Mouse (Mus musculus) embryonic facial prominence, embryonic 10.5 days (tissue): Measurements from ENCODE around the gene Fdxacb1. TPM values are rescaled to one million over a fixed set of nuclear protein-coding genes. Genes with fewer than 3 reads are reported as not detected.
A peak's percentile ranks its signal among the peaks of the same experiment; 100 is the strongest.

Experiments
- DNase-seq: peaks from one replicate; pipeline ENCODE4 v3.0.0-alpha.2; 2017; ENCODE audit warnings: low spot score
- H3K27ac ChIP-seq: fragments of 300-500 bp; sonication (generic); replicated peaks from 2 replicates; pipeline ENCODE4 v1.5.1; 2016; ENCODE audit warnings: mild to moderate bottlenecking
- H3K27me3 ChIP-seq: fragments of 300-500 bp; sonication (generic); replicated peaks from 2 replicates; pipeline ENCODE4 v1.6.1; 2016; ENCODE audit warnings: low read depth, mild to moderate bottlenecking; ENCODE audit not compliant: poor library complexity, severe bottlenecking
- H3K36me3 ChIP-seq: fragments of 300-500 bp; sonication (generic); replicated peaks from 2 replicates; pipeline ENCODE4 v1.6.1; 2016; ENCODE audit warnings: mild to moderate bottlenecking, moderate library complexity
- H3K4me1 ChIP-seq: fragments of 300-500 bp; sonication (generic); 2 replicates; pipeline ENCODE4 v1.6.1; 2016
- H3K4me3 ChIP-seq: fragments of 300-500 bp; sonication (generic); 2 replicates; pipeline ENCODE4 v1.5.1; 2016; ENCODE audit warnings: mild to moderate bottlenecking, moderate library complexity
- H3K9me3 ChIP-seq: fragments of 300-500 bp; sonication (generic); 2 replicates; pipeline ENCODE4 v1.6.1; 2016; ENCODE audit warnings: mild to moderate bottlenecking
- WGBS: fragments of 180-500 bp; shearing (Covaris S2); methylation state at CpG from one replicate; pipeline ENCODE4 v1.1.7; 2016; 5-methylcytosine and 5-hydroxymethylcytosine counted together
- polyA plus RNA-seq: library from polyadenylated mRNA; unstranded; fragments of >200 nt; fragmentation: Nextera tagmentation; extraction: Ambion mirVana; gene quantifications from 2 replicates; pipeline ENCODE4 v1.2.1, GENCODE M21; 2016

Gene Fdxacb1
- polyA plus RNA-seq, 1 experiment from 2014 or later = 13.4 TPM

DNA sequence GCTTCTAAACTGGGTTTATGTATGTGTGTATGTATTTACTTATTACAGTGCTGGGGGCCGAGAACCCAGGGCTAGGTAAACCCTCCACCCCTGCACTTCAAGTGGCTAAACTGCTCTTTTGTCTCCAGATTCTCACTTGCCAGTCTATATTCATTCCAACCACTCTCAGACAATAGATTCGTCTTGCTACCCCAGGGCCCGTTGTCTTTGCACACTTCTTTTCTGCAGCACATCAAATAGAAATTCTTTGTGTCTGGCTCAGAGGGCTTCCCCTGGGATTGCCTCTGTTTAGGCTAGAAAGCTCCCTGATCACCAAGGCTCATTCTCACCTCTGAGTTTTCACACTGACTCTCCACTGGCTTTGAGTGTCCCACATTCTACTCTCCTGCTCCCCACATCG, 35.5 kb upstream of the Fdxacb1 start:
- Histone ChIP-seq H3K4me3 (no peak overlapping the region), H3K27ac (no peak overlapping the region; the same call in 1 of the 2 replicates), H3K4me1 (peaks cover 34% of the 10 kb centered on the region), H3K36me3 (no peaks in the 10 kb centered on the region), H3K27me3 (peaks cover 11% of the 10 kb centered on the region; the same call in 1 of the 2 replicates), H3K9me3 (no peaks in the 10 kb centered on the region)
- no peak for DNase-seq
- WGBS = 29% methylated on average over 4 of the region's 4 CpGs

DNA sequence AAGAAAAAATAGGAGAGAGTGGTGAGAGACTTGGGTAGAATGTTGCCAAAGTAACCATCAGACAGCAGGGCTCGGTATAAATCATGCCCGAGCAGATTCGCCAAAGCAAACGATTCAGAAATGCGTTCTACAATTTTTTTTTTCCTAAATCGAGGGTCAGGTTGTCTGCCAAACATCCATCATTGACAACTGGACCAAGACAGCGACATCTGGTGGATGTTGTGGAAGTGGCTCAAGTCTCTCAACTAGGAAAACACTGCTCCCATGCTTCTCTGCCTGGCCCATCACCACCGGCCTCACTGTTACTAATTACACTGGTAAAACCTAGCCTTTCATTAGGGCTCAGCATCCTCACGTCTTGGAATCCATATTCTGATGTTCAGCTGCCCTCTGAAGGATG, 33.0 kb upstream of the Fdxacb1 start:
- Histone ChIP-seq H3K4me3 (0 out of 2 replicates have a peak overlapping the region, but pooled peaks have one; percentile 14), H3K4me1 (peaks cover 30% of the 10 kb centered on the region), H3K27ac (no peak overlapping the region), H3K9me3 (no peaks in the 10 kb centered on the region), H3K27me3 (peaks cover 9% of the 10 kb centered on the region; the same call in 1 of the 2 replicates), H3K36me3 (no peaks in the 10 kb centered on the region)
- WGBS = 9% methylated on average over 9 of the region's 9 CpGs
- peak; percentile 62 for DNase-seq

DNA sequence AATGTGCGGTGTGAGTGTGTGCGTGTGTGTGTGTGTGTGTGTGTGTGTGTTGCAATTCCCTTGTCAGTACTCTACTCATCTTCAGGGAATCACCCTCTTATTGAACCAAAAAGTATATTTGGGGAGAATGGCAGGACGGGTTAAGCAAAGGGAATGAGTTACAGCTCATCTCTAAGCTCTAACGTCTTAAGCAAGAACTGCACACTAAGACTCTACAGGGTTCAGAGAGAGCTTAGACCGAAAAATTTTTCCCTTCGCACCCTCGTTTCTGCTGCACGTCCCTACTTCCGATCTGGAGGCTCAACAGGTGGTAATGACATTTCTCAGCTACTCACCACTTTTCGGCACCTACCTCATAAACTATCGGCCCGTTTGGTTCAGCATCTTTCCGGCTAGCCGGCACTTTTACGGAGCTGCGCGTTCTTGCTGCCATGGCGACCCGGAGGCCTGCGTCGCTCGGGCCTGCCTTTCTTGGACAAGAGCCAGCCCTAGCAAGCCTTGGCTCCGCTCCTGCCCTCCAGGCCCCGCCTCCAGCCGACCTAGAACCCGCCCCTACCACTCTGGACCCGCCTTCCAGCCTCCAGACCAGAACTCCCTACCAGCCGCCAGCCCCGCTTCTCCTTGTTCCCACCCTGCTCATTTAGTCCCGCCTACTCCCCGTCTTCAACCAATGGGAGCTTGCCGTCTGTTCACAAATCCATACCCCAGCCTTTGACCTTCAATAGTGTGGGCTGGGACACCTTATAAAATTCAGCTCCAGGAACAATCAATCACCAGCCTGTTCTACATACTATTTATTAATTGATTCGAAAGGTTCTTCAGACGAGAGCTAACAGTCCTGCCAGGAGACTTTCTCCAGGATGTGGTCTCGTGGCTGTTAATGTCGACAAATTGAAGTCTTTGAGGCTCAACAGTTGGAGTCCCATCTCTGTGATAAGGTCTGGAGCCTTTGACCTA, 28.8 kb upstream of the Fdxacb1 start, which contains the start of gene Dixdc1:
Dixdc1 (minus strand) TSS at position 604 of the 957 bp plus-strand sequence.
- 16% methylated on average over 36 of the region's 36 CpGs for WGBS
- Histone ChIP-seq H3K4me3 (peak within 1 kb of the TSS; percentile 49), H3K4me1 (peaks cover 16% of the 10 kb centered on the region), H3K9me3 (no peaks in the 10 kb centered on the region), H3K36me3 (no peaks in the 10 kb centered on the region), H3K27ac (peak within 1 kb of the TSS; percentile 57; the same call in 1 of the 2 replicates), H3K27me3 (0 out of 2 replicates have a peak, but pooled peaks cover 5% of the 10 kb centered on the region)
- peak; percentile 95 for DNase-seq

DNA sequence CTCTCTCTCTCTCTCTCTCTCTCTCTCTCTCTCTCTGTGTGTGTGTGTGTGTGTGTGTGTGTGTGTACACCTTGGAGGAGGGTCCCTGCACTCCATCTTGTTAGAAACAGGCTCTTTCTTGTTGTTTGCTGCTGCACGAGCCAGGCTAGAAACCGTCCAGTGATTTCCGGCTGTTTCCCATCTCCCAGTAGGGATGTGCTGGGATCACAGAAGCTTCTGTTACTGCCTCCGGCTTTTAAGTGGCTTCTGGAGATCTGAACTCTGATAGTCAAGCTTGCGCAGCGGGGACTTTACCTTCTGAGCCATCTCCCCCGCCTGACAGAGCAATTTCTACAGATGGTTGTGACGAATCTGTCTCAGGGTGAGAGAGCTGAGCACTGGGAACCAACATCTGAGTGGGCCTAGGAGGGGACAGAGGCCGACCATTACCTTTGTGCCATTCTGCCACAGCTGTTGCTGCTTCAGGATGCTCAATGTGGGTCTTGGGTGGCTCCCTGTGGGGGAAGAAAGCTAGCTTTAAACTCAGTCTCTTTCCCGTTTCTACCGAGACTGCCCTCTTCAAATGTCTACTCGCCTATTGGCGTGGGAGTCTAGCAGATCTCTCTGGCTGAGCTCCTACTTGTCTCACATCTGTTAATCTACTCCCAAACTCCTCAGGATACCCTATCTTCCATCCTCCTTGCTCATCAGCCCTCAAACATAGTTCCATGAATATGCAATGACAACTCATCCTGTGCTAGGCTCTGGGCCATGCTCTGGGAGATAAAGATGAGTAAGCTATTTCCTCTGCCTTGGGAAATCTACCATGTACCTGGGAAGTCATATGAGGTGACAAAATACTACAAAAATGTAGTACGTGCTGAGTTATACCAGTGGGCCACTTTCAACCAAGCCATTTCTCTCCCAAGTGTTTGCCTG, 26.9 kb upstream of the Fdxacb1 start:
- DNase-seq = no peak
- Histone ChIP-seq H3K27ac (no peak overlapping the region), H3K36me3 (no peaks in the 10 kb centered on the region), H3K4me3 (no peak overlapping the region), H3K9me3 (no peaks in the 10 kb centered on the region), H3K27me3 (peaks cover 20% of the 10 kb centered on the region), H3K4me1 (peaks cover 16% of the 10 kb centered on the region)
- WGBS = 87% methylated on average over 14 of the region's 14 CpGs

DNA sequence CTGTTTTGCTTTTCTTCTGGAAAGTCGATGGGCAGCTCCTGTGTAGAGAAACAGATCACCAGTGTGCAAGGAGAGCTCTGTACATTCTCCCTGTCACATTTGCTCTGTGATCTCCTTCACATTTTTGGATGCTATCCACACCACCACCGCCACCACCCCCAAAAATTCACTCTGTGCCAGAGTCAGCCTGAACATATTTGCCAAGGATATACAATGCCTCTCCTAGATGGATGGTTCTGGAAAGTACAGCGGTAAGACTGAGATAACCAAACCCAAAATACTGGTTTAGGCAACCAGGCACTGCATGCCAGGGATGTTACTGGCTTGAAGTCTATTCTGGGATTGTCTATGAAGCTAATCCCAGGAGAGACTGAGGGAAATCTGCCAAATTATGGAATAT, 25.8 kb upstream of the Fdxacb1 start:
- no peak overlapping the region for H3K27ac ChIP-seq
- no peaks in the 10 kb centered on the region for H3K36me3 ChIP-seq
- WGBS = 84% methylated on average over 3 of the region's 3 CpGs
- DNase-seq = no peak
- H3K27me3 ChIP-seq = peaks cover 31% of the 10 kb centered on the region
- H3K4me1 ChIP-seq = peaks cover 22% of the 10 kb centered on the region
- H3K9me3 ChIP-seq = no peaks in the 10 kb centered on the region
- H3K4me3 ChIP-seq = no peak overlapping the region

DNA sequence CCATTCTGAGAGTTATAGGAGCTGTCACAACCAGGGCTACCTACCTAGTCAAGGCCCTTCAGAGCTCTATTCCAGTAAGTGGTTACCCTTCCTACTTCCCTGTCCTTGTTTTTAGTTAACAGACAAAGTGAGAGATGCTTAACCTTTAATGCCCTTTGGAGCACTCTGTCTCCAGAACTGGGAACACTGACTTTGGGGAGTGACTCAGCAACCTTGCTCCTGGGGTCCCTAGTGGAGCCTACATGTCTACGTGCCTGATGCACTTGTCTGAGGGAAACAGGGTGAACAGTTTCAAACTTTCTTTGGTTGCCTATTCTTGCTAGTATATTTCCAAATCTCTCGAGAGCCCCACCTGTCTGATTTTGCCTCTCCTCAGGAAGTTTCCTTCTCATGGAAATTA, 25.3 kb upstream of the Fdxacb1 start:
- Histone ChIP-seq H3K27ac (no peak overlapping the region), H3K4me1 (peaks cover 22% of the 10 kb centered on the region), H3K27me3 (peaks cover 32% of the 10 kb centered on the region), H3K4me3 (no peak overlapping the region), H3K36me3 (no peaks in the 10 kb centered on the region), H3K9me3 (no peaks in the 10 kb centered on the region)
- WGBS = 69% methylated on average over 2 of the region's 2 CpGs
- DNase-seq = no peak

DNA sequence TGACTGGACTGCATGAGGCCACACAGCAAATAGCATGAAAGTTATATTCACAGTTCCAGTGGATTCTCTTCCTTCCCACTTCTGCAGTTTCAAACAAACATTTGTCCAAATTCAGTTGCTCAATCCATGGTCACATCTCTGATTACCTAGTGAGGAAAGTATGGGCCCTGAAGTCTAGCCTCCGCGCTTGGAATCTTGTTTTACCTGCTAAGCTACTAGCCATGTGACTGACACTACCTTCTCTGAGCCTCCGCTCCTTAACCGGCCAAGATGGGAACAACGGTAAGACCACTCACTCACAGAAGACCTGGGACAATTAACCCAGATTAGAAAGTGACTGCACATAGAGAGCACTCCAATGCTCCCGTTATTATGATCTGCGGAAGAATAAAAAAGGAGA, 22.2 kb upstream of the Fdxacb1 start:
- H3K9me3 ChIP-seq = no peaks in the 10 kb centered on the region
- DNase-seq = no peak
- H3K4me3 ChIP-seq = peak overlapping the region; percentile 48
- 13% methylated on average over 7 of the region's 7 CpGs for WGBS
- H3K4me1 ChIP-seq = peaks cover 18% of the 10 kb centered on the region
- peaks cover 39% of the 10 kb centered on the region for H3K27me3 ChIP-seq
- H3K36me3 ChIP-seq = no peaks in the 10 kb centered on the region
- peak overlapping the region; percentile 36 for H3K27ac ChIP-seq

DNA sequence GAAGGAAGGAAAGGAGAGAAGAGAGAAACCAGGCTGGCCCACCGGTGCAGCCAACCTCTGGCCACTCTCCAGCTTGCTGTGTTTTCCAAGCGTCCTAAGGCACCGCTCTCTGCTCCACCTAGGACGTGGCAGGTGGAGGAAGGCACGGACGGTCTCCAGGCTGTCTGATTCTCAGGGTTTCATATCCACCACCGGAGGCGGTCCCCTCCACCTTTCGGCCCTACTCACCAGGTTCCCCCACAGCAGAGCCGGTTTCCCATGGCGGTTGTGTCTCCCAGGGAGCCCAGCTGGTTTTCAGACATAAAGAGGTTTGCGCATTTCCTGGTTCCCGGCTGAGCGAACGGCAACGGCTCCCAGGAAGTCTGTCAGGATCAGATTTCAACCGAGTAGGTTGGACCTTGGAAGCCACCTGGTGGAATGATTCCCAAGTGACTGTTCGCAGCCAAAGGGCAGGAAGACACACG, 21.8 kb upstream of the Fdxacb1 start, which contains the start of gene 2310030G06Rik:
2310030G06Rik (minus strand) TSS at position 323 of the 464 bp plus-strand sequence.
- Histone ChIP-seq H3K27me3 (peaks cover 43% of the 10 kb centered on the region), H3K4me3 (peak within 1 kb of the TSS; percentile 48), H3K27ac (peak within 1 kb of the TSS; percentile 36), H3K4me1 (peaks cover 22% of the 10 kb centered on the region), H3K36me3 (no peaks in the 10 kb centered on the region), H3K9me3 (no peaks in the 10 kb centered on the region)
- WGBS = 2% methylated on average over 19 of the region's 19 CpGs
- peak; percentile 56 for DNase-seq

DNA sequence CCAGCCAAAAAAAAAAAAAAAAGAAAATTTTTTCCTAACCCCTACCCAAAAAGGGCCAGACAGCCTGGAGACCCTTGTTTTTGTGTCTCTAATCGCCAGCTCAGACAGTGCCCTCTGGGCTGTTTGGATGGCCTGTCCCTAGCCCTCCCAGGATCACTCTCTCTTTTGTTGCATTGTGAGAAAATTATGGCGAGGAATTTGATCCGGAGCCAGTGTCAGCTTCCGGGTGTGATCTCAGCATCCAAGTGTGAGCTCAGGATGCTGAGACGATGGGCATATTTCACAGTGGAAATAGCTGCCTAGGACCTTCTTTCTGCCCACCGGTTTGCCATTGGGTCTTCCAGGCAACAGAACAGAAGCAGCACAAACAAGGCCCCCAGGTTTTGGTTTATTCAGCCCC, 17.3 kb upstream of the Fdxacb1 start:
- no peak for DNase-seq
- Histone ChIP-seq H3K27me3 (peaks cover 41% of the 10 kb centered on the region), H3K9me3 (no peaks in the 10 kb centered on the region), H3K27ac (no peak overlapping the region), H3K36me3 (no peaks in the 10 kb centered on the region), H3K4me3 (no peak overlapping the region), H3K4me1 (peaks cover 36% of the 10 kb centered on the region)
- WGBS = 57% methylated on average over 6 of the region's 6 CpGs

DNA sequence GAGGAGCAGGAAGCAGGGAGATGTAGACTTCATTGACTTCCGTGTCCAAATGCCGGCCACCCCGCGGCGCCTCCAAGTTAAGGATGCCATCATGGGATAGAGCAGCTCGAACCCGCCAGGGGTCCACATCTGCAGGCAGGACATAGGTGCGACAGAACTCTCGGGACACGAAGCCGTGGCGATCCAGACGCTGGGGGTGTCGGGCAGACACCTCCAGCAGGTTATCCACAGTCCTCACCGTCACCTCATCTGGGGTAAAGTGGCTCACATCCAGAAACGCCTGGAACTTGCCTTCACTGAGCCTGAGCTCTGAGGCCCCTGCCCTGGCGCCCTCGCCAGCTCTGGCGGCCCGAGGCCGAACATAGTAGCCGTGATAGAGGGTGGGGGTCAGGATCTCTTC, 16.7 kb upstream of the Fdxacb1 start, which contains the start of gene Cryab:
Cryab (plus strand) TSS at position 3 of the 400 bp plus-strand sequence.
- no peak within 1 kb of the TSS for H3K4me3 ChIP-seq
- H3K27me3 ChIP-seq = peaks cover 35% of the 10 kb centered on the region
- peaks cover 30% of the 10 kb centered on the region for H3K4me1 ChIP-seq
- peak within 1 kb of the TSS; percentile 11; the same call in 1 of the 2 replicates for H3K27ac ChIP-seq
- 72% methylated on average over 22 of the region's 22 CpGs for WGBS
- H3K36me3 ChIP-seq = no peaks in the 10 kb centered on the region
- no peaks in the 10 kb centered on the region for H3K9me3 ChIP-seq
- DNase-seq = no peak

DNA sequence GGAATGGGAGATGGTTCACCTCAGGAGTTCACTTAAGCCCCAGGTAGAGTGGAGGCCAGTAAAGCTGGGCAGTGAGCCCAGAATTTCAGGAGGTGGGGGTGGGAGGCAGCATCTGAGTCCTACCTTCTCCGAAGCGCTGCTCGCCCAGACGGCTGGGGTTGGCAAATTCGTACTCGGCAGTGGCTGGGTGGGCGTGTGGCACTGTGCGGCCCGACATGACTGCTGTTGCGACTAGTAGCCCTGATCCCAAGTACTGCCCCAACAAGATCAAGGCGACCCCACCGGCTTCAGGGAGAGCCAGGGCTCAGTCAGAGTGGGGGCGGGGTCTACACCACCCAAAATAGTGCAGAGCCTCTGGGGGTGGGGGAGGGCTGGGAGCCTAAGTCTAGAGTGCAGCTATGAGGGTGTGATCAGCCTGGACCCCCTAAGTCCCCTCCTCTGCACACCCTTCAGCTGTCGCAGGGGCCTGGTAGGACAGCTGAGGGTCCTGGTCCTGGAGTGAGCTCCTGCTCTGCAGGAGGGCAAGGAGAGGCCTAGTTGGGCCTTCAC, 15.9 kb upstream of the Fdxacb1 start, which contains the start of gene Hspb2:
Hspb2 (minus strand) TSS at position 301 of the 549 bp plus-strand sequence.
- peak within 1 kb of the TSS; percentile 11; the same call in 1 of the 2 replicates for H3K27ac ChIP-seq
- 72% methylated on average over 14 of the region's 14 CpGs for WGBS
- no peak within 1 kb of the TSS for H3K4me3 ChIP-seq
- DNase-seq = no peak
- peaks cover 26% of the 10 kb centered on the region for H3K4me1 ChIP-seq
- H3K36me3 ChIP-seq = no peaks in the 10 kb centered on the region
- no peaks in the 10 kb centered on the region for H3K9me3 ChIP-seq
- peaks cover 27% of the 10 kb centered on the region for H3K27me3 ChIP-seq
